17 mouse cellular contexts compared by ENCODE assay signal in genomic region chr15:80614500-80615289, GRCm38 (mm10). TPM values are rescaled to one million over a fixed set of nuclear protein-coding genes. Genes with fewer than 3 reads are reported as not detected.
DNase-seq lines count a peak whose midpoint lies in the region; ATAC-seq and TF ChIP-seq lines count a peak whose summit lies in the region.
"Had no signal": no experiment of that assay in that cellular context is flagged by ENCODE, and none has a peak within 500 bp of the region (broad histone marks: within the 10 kb centered on the region; RNA-seq: fewer than 3 reads in every experiment).

No protein-coding gene starts in this region.

- no peaks in the 10 kb centered on the region for H3K36me3 ChIP-seq in forebrain, postnatal 0 days (ENCODE audit: insufficient read depth)
- H3K36me3 ChIP-seq in forebrain, embryonic 14.5 days (ENCODE audit: control insufficient read depth, insufficient read depth, low read length) = no peaks in the 10 kb centered on the region
- no peaks in the 10 kb centered on the region for H3K36me3 ChIP-seq in intestine, embryonic 15.5 days
- H3K36me3 ChIP-seq: heart, embryonic 10.5 days had no signal

- no peaks in the 10 kb centered on the region for H3K9me3 ChIP-seq in forebrain, postnatal 0 days (ENCODE audit: low read length)
- H3K9me3 ChIP-seq in forebrain, embryonic 14.5 days (replicated peaks; ENCODE audit: control insufficient read depth, low read length) = no peaks in the 10 kb centered on the region
- no peaks in the 10 kb centered on the region for H3K9me3 ChIP-seq in intestine, embryonic 15.5 days
- H3K9me3 ChIP-seq: heart, embryonic 10.5 days had no signal

- no peak overlapping the region for H3K9ac ChIP-seq in forebrain, postnatal 0 days
- H3K9ac ChIP-seq in forebrain, embryonic 14.5 days (ENCODE audit: low read length) = no peak overlapping the region
- no peak overlapping the region for H3K9ac ChIP-seq in intestine, embryonic 15.5 days
- H3K9ac ChIP-seq: hindbrain, embryonic 14.5 days had no signal

- peaks cover 7% of the 10 kb centered on the region; the same call in 1 of the 2 replicates for H3K4me1 ChIP-seq in forebrain, postnatal 0 days (ENCODE audit: insufficient read depth)
- H3K4me1 ChIP-seq in forebrain, embryonic 14.5 days (ENCODE audit: control insufficient read depth, insufficient read depth, low read length) = 0 out of 2 replicates have a peak, but pooled peaks cover 5% of the 10 kb centered on the region
- H3K4me1 ChIP-seq in intestine, embryonic 15.5 days (replicated peaks) = 0 out of 2 replicates have a peak, but pooled peaks cover 3% of the 10 kb centered on the region

- no peaks in the 10 kb centered on the region for H3K27me3 ChIP-seq in forebrain, postnatal 0 days (ENCODE audit: insufficient read depth, low read length)
- H3K27me3 ChIP-seq in forebrain, embryonic 14.5 days (replicated peaks; ENCODE audit: control insufficient read depth, insufficient read depth, low read length) = no peaks in the 10 kb centered on the region
- peaks cover 3% of the 10 kb centered on the region; the same call in 1 of the 2 replicates for H3K27me3 ChIP-seq in intestine, embryonic 15.5 days (replicated peaks)

- ATAC-seq in forebrain, postnatal 0 days = no peak
- no peak for ATAC-seq in forebrain, embryonic 14.5 days
- no peak for ATAC-seq in intestine, embryonic 15.5 days

- H3K4me2 ChIP-seq in forebrain, postnatal 0 days (ENCODE audit: low read depth) = no peak overlapping the region
- no peak overlapping the region for H3K4me2 ChIP-seq in forebrain, embryonic 14.5 days (ENCODE audit: low read length)
- H3K4me2 ChIP-seq in intestine, embryonic 15.5 days (replicated peaks) = no peak overlapping the region

- H3K27ac ChIP-seq in forebrain, postnatal 0 days (ENCODE audit: low read depth, low read length) = no peak overlapping the region
- H3K27ac ChIP-seq in forebrain, embryonic 14.5 days (ENCODE audit: low read depth, low read length) = no peak overlapping the region
- H3K27ac ChIP-seq in intestine, embryonic 15.5 days = no peak overlapping the region
- H3K27ac ChIP-seq: hindbrain, embryonic 14.5 days; kidney, postnatal 0 days had no signal

- WGBS in forebrain, postnatal 0 days = 58% methylated on average over 18 of the region's 18 CpGs
- 67% methylated on average over 18 of the region's 18 CpGs for WGBS in forebrain, embryonic 14.5 days
- WGBS in intestine, embryonic 15.5 days = 64% methylated on average over 18 of the region's 18 CpGs

- DNase-seq in forebrain, postnatal 0 days = peak; percentile 35
- no peak for DNase-seq in forebrain, embryonic 14.5 days (ENCODE audit: low spot score)
- peak; percentile 57 to 67 for DNase-seq in spleen, adult 18-20 months
- DNase-seq in spleen, adult 12 weeks (ENCODE audit: low spot score) = no peak
- DNase-seq in spleen, postnatal 36 days (ENCODE audit: low spot score in 2 of 2) = peak; percentile 84 to 86
- no peak for DNase-seq in layer of hippocampus, postnatal 36 days
- no peak for DNase-seq in adrenal gland, adult 2 months
- DNase-seq: liver; lung, postnatal 10 days had no signal

- no peak overlapping the region for H3K4me3 ChIP-seq in forebrain, postnatal 0 days (ENCODE audit: low read depth, low read length)
- no peak overlapping the region for H3K4me3 ChIP-seq in forebrain, embryonic 14.5 days (ENCODE audit: low read depth, low read length)
- H3K4me3 ChIP-seq in intestine, embryonic 15.5 days (replicated peaks) = no peak overlapping the region
- H3K4me3 ChIP-seq: erythroblast, embryonic 14.5 days had no signal

- no peak for TF ChIP-seq CTCF in forebrain, postnatal 0 days (IDR thresholded peaks at IDR 0.05; ENCODE audit: low read depth)

RNA-seq across cellular contexts. Expression of gene Grap2, which starts 42.3 kb away (rescaled TPM):
- total RNA-seq in forebrain, postnatal 0 days (2014; rRNA removed) = 0.23 TPM in 1 of 2 replicates, not detected in the other
- 0.21 TPM in 1 of 2 replicates, not detected in the other for polyA plus RNA-seq in forebrain, postnatal 0 days (2015; fragmentation: Nextera tagmentation; extraction: Ambion mirVana)
- polyA plus RNA-seq in forebrain, embryonic 14.5 days (2014; fragmentation: Nextera tagmentation; extraction: Ambion mirVana) = 0.24 and 0.32 TPM in 2 replicates
- 0.95 and 1.3 TPM in 2 replicates for polyA plus RNA-seq in intestine, embryonic 15.5 days (2015; fragmentation: Nextera tagmentation; extraction: Ambion mirVana)
- under 1 TPM; 0.07 to 0.08 TPM for total RNA-seq in layer of hippocampus, postnatal 36 days (2021)
- 1 to 10 TPM in 1 of 2 experiments, under 1 TPM in 1; 0.37 to 1.1 TPM for total RNA-seq in adrenal gland, adult 2 months (2021)
- polyA plus RNA-seq in adrenal gland, adult 2 months (2012; rRNA removed) = 0.29 and 1.2 TPM in 2 replicates

RNA-seq across cellular contexts. Expression of gene Enthd1, which starts 49.7 kb away (rescaled TPM):
- total RNA-seq in forebrain, postnatal 0 days (2014; rRNA removed) = not detected in 2 replicates
- polyA plus RNA-seq in forebrain, postnatal 0 days (2015; fragmentation: Nextera tagmentation; extraction: Ambion mirVana) = not detected in 2 replicates
- not detected in 2 replicates for polyA plus RNA-seq in forebrain, embryonic 14.5 days (2014; fragmentation: Nextera tagmentation; extraction: Ambion mirVana)
- not detected in 2 replicates for polyA plus RNA-seq in intestine, embryonic 15.5 days (2015; fragmentation: Nextera tagmentation; extraction: Ambion mirVana)
- total RNA-seq in layer of hippocampus, postnatal 36 days (2021) = not detected
- not detected for total RNA-seq in adrenal gland, adult 2 months (2021)
- not detected in 2 replicates for polyA plus RNA-seq in adrenal gland, adult 2 months (2012; rRNA removed)
- total RNA-seq: layer of hippocampus, postnatal 25 days; MEL; midbrain, postnatal 0 days had no signal
- polyA plus RNA-seq: erythroblast, embryonic 14.5 days; heart, embryonic 10.5 days; hindbrain, embryonic 14.5 days; kidney, postnatal 0 days; midbrain, postnatal 0 days had no signal

RNA-seq across cellular contexts. Expression of gene Fam83f, which starts 57.0 kb away (rescaled TPM):
- 0.23 and 1.1 TPM in 2 replicates for total RNA-seq in forebrain, postnatal 0 days (2014; rRNA removed)
- polyA plus RNA-seq in forebrain, postnatal 0 days (2015; fragmentation: Nextera tagmentation; extraction: Ambion mirVana) = 0.11 and 0.36 TPM in 2 replicates
- polyA plus RNA-seq in forebrain, embryonic 14.5 days (2014; fragmentation: Nextera tagmentation; extraction: Ambion mirVana) = not detected in 2 replicates
- polyA plus RNA-seq in intestine, embryonic 15.5 days (2015; fragmentation: Nextera tagmentation; extraction: Ambion mirVana) = 19.2 and 20.2 TPM in 2 replicates
- total RNA-seq in layer of hippocampus, postnatal 36 days (2021) = not detected
- under 1 TPM; 0.12 to 0.35 TPM for total RNA-seq in adrenal gland, adult 2 months (2021)
- polyA plus RNA-seq in adrenal gland, adult 2 months (2012; rRNA removed) = 0.06 and 0.08 TPM in 2 replicates
- total RNA-seq: MEL had no signal
- polyA plus RNA-seq: erythroblast, embryonic 14.5 days had no signal

Comparison
In these comparisons a context has a peak if more than half of its experiments do, and no peak if none do; other contexts are left out.
1. DNase-seq: peak in forebrain, postnatal 0 days (single experiment), spleen, adult 18-20 months (2 of 2) and spleen, postnatal 36 days (2 of 2); none in forebrain, embryonic 14.5 days (single experiment), spleen, adult 12 weeks (single experiment), layer of hippocampus, postnatal 36 days (0 of 2) and adrenal gland, adult 2 months (single experiment).
2. RNA of gene Fam83f, which starts 57.0 kb away (polyA plus RNA-seq): 19.2 to 20.2 TPM in intestine, embryonic 15.5 days; 0.11 to 0.36 TPM in forebrain, postnatal 0 days, 0.06 to 0.08 TPM in adrenal gland, adult 2 months and not detected in forebrain, embryonic 14.5 days; every median in the first group is over 10 times any median in the second.